Mouse (Mus musculus): Measurements from ENCODE around the gene Rrp36. TPM values are rescaled to one million over a fixed set of nuclear protein-coding genes. Genes with fewer than 3 reads are reported as not detected.

The Rrp36 gene
- polyA plus RNA-seq, 2 experiments: 36.8 to 47.2 TPM

DNA sequence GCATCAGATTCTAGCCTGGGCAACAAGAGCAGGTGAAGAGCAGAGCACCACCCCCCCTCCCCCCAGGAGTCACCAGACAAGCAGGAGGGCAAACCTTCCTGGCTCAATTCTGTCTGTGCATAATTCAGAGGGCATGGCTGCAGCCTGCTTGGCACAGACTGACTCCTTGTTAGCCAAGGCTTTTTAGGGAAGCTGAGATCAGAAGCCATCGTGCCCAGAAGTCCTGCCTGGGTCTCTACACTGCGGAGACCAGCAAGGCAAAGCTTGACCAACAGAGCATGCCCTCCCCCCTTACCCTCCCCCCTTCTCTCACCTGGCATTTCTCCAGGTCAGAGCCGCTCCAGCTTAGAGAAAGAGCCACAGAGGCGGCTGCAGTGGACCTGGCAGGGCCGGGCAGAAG is 11.4 kb downstream of the Rrp36 start:
- Histone ChIP-seq H3K9ac (ENCODE audit: low read depth, low read length, severe bottlenecking) (no peak overlapping the region), H3K4me2 (replicated peaks; ENCODE audit: low read depth, low read length, severe bottlenecking) (no peak overlapping the region), H3K27ac (replicated peaks; ENCODE audit: low read depth, low read length) (no peak overlapping the region), H3K9me3 (ENCODE audit: control insufficient read depth, low read length) (no peaks in the 10 kb centered on the region), H3K4me3 (replicated peaks; ENCODE audit: low read length) (no peak overlapping the region), H3K36me3 (ENCODE audit: control insufficient read depth, insufficient read depth, low read length) (peaks cover 95% of the 10 kb centered on the region), H3K4me1 (ENCODE audit: control insufficient read depth, insufficient read depth, low read length) (no peaks in the 10 kb centered on the region), H3K27me3 (ENCODE audit: control insufficient read depth, insufficient read depth, low read length) (no peaks in the 10 kb centered on the region)
- WGBS: 85% methylated on average over 5 of the region's 5 CpGs
- DNase-seq (ENCODE audit: low spot score) (no peak), ATAC-seq (ENCODE audit: low FRiP score, low read depth) (no peak)
- no peak for TF ChIP-seq POLR2A (IDR thresholded peaks at IDR 0.05; ENCODE audit: borderline replicate concordance, extremely low read depth, insufficient read depth, insufficient read length)

DNA sequence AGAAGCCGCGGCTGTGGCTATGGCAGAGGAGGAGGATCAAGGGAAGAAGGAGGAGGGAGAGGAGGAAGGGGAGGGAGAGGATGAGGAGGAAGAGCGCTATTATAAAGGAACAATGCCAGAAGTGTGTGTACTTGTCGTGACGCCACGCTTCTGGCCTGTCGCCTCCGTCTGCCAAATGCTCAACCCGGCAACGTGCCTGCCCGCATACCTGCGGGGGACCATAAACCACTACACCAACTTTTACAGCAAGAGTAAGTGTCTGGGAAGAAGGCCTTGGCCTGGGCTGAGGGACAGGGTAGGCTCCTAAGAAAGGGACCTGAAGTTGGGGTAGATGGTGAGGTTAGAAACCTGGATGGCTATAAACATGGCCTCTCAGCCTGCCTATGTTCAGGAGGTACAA is 12.2 kb downstream of the Rrp36 start:
- ATAC-seq (ENCODE audit: low FRiP score, low read depth) (no peak), DNase-seq (ENCODE audit: low spot score) (no peak)
- Histone ChIP-seq H3K4me3 (replicated peaks; ENCODE audit: low read length) (no peak overlapping the region), H3K36me3 (ENCODE audit: control insufficient read depth, insufficient read depth, low read length) (peaks cover 96% of the 10 kb centered on the region), H3K27ac (replicated peaks; ENCODE audit: low read depth, low read length) (no peak overlapping the region), H3K9me3 (ENCODE audit: control insufficient read depth, low read length) (no peaks in the 10 kb centered on the region), H3K9ac (ENCODE audit: low read depth, low read length, severe bottlenecking) (no peak overlapping the region), H3K4me2 (replicated peaks; ENCODE audit: low read depth, low read length, severe bottlenecking) (no peak overlapping the region), H3K4me1 (ENCODE audit: control insufficient read depth, insufficient read depth, low read length) (no peaks in the 10 kb centered on the region), H3K27me3 (ENCODE audit: control insufficient read depth, insufficient read depth, low read length) (no peaks in the 10 kb centered on the region)
- 84% methylated on average over 12 of the region's 12 CpGs for WGBS
- no peak for TF ChIP-seq POLR2A (IDR thresholded peaks at IDR 0.05; ENCODE audit: borderline replicate concordance, extremely low read depth, insufficient read depth, insufficient read length)

DNA sequence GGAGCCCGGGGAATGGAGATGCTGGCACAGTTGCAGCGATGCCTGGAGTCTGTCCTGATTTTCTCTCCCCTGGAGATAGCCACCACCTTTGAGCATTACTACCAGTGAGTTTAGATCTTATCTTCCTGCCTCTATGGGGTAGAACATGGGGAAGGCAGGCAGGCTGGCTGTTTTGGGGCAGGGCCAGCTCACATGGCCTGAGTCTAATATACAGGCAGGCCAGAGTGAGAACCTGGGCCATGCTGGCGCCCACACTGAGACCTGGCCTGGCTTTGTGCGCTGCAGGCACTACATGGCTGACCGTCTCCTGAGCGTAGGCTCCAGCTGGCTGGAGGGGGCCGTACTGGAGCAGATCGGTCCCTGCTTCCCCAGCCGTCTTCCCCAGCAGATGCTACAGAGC is 12.8 kb downstream of the Rrp36 start:
- no peak overlapping the region for H3K4me2 ChIP-seq (replicated peaks; ENCODE audit: low read depth, low read length, severe bottlenecking)
- DNase-seq (ENCODE audit: low spot score): no peak
- H3K36me3 ChIP-seq (ENCODE audit: control insufficient read depth, insufficient read depth, low read length): peaks cover 96% of the 10 kb centered on the region
- ATAC-seq (ENCODE audit: low FRiP score, low read depth): no peak
- H3K4me3 ChIP-seq (replicated peaks; ENCODE audit: low read length): no peak overlapping the region
- H3K9me3 ChIP-seq (ENCODE audit: control insufficient read depth, low read length): no peaks in the 10 kb centered on the region
- 86% methylated on average over 9 of the region's 9 CpGs for WGBS
- no peak for TF ChIP-seq POLR2A (IDR thresholded peaks at IDR 0.05; ENCODE audit: borderline replicate concordance, extremely low read depth, insufficient read depth, insufficient read length)
- H3K27ac ChIP-seq (replicated peaks; ENCODE audit: low read depth, low read length): no peak overlapping the region
- no peaks in the 10 kb centered on the region for H3K4me1 ChIP-seq (ENCODE audit: control insufficient read depth, insufficient read depth, low read length)
- H3K9ac ChIP-seq (ENCODE audit: low read depth, low read length, severe bottlenecking): no peak overlapping the region
- H3K27me3 ChIP-seq (ENCODE audit: control insufficient read depth, insufficient read depth, low read length): no peaks in the 10 kb centered on the region

DNA sequence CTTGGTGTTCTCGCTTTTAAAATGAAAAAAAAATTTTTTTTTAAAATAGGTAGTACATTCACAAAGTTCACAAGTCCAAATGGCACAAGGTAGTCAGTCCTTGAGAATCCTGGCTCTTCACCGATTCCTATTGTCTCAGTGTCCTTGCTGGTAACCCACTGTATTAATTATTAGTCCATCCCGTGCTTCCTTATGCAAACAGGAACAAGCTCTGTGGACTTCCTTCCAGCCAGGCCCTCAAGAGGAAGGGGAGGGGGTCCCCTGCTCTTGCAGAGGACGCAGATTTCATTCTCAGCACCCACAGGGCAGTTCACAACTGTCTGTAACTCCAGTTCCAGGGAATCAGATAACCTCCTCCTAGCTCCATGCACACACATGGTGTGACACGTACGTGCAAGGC is 18.1 kb downstream of the Rrp36 start:
- ATAC-seq (ENCODE audit: low FRiP score, low read depth): no peak
- 71% methylated on average over 6 of the region's 6 CpGs for WGBS
- TF ChIP-seq POLR2A (IDR thresholded peaks at IDR 0.05; ENCODE audit: borderline replicate concordance, extremely low read depth, insufficient read depth, insufficient read length): no peak
- peaks cover 92% of the 10 kb centered on the region for H3K36me3 ChIP-seq (ENCODE audit: control insufficient read depth, insufficient read depth, low read length)
- peaks cover 15% of the 10 kb centered on the region for H3K4me1 ChIP-seq (ENCODE audit: control insufficient read depth, insufficient read depth, low read length)
- H3K9ac ChIP-seq (ENCODE audit: low read depth, low read length, severe bottlenecking): no peak overlapping the region
- DNase-seq (ENCODE audit: low spot score): no peak
- no peak overlapping the region for H3K27ac ChIP-seq (replicated peaks; ENCODE audit: low read depth, low read length)
- no peak overlapping the region for H3K4me3 ChIP-seq (replicated peaks; ENCODE audit: low read length)
- H3K4me2 ChIP-seq (replicated peaks; ENCODE audit: low read depth, low read length, severe bottlenecking): no peak overlapping the region
- no peaks in the 10 kb centered on the region for H3K27me3 ChIP-seq (ENCODE audit: control insufficient read depth, insufficient read depth, low read length)
- no peaks in the 10 kb centered on the region; the same call in 1 of the 2 replicates for H3K9me3 ChIP-seq (ENCODE audit: control insufficient read depth, low read length)

DNA sequence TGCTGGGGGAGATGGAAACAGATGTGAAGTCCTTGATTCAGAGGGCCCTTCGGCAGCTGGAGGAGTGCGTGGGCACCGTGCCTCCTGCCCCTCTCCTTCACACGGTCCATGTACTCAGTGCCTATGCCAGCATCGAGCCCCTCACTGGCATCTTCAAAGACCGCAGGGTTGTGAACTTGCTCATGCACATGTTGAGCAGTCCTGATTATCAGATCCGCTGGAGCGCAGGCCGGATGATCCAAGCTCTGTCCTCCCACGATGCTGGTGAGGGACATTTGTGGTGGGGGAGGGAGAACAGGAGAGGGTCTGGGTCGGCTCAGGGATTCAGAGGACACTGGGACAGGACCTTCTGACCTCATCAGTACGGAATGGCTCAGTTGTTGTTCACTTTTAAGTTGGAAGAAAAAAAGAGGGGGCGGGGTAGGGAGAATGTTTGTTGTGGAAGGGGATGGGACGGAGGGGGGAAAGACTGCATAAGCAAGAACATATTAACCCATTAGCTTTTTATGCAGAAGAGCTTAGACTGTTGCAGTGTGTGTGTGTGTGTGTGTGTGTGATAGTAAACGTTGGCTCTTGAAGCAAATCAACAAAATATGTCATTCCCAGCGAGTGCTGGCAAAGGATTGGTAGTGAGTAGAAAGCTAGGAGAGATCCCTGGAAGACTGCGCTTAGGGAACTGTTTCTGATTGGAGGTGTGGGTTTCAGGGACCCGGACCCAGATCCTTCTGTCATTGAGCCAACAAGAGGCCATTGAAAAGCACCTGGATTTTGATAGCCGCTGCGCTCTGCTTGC is 22.2 kb downstream of the Rrp36 start:
- H3K4me1 ChIP-seq (ENCODE audit: control insufficient read depth, insufficient read depth, low read length): peaks cover 20% of the 10 kb centered on the region
- no peak overlapping the region for H3K27ac ChIP-seq (replicated peaks; ENCODE audit: low read depth, low read length)
- ATAC-seq (ENCODE audit: low FRiP score, low read depth) (no peak), DNase-seq (ENCODE audit: low spot score) (no peak)
- H3K36me3 ChIP-seq (ENCODE audit: control insufficient read depth, insufficient read depth, low read length): peaks cover 67% of the 10 kb centered on the region
- WGBS: 73% methylated on average over 20 of the region's 20 CpGs
- no peak for TF ChIP-seq POLR2A (IDR thresholded peaks at IDR 0.05; ENCODE audit: borderline replicate concordance, extremely low read depth, insufficient read depth, insufficient read length)
- H3K9ac ChIP-seq (ENCODE audit: low read depth, low read length, severe bottlenecking): peak overlapping the region; percentile 92
- H3K4me2 ChIP-seq (replicated peaks; ENCODE audit: low read depth, low read length, severe bottlenecking): peak overlapping the region; percentile 63
- peak overlapping the region; percentile 76 for H3K4me3 ChIP-seq (replicated peaks; ENCODE audit: low read length)
- H3K9me3 ChIP-seq (ENCODE audit: control insufficient read depth, low read length): no peaks in the 10 kb centered on the region; the same call in 1 of the 2 replicates
- no peaks in the 10 kb centered on the region for H3K27me3 ChIP-seq (ENCODE audit: control insufficient read depth, insufficient read depth, low read length)
